Mouse (Mus musculus) left cerebral cortex, postnatal 14 days (tissue): ENCODE results near the gene Slit1. TPM values are rescaled to one million over a fixed set of nuclear protein-coding genes. Genes with fewer than 3 reads are reported as not detected.

ENCODE experiments used
- DNase-seq, 2 experiments: peaks; one replicate each; pipeline ENCODE4 v3.0.0; 2021 to 2022; ENCODE audit warnings: low spot score in 2 of 2, mixed read lengths in 1 of 2
- intact Hi-C: fragments of 180-260 bp; cut with DNase I; formaldehyde crosslinking; loops from one replicate; pipeline ENCODE4 v1.15.1; 2025
- total RNA-seq, 2 experiments: library from RNA; stranded (reverse); gene quantifications; 2 replicates each; pipeline ENCODE4 v1.2.3; 2021

Gene Slit1
- total RNA-seq, 2 experiments from 2014 or later, result 40.9 to 55.5 TPM

DNA sequence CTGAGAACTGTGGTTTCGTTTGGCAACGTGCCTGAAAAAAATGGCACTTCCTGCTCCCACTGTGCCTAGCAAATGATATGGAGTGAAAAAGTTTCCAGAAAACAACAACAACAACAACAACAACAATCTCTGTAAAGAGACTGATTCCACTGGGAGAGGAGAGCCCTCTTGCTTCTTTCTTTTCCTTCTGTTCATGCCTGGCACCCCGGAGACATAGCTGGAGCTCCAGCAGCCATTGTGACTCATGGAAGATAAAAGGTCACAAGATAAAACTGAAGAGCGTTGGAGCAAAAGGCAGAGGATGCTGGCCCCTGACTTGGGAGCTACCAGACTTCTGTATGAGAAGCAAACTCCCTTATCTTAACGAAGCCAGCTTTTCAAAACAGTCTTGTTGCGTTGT, 75.9 kb downstream of the Slit1 start:
- intact Hi-C loops, result no loop called here
- DNase-seq, result no peak

DNA sequence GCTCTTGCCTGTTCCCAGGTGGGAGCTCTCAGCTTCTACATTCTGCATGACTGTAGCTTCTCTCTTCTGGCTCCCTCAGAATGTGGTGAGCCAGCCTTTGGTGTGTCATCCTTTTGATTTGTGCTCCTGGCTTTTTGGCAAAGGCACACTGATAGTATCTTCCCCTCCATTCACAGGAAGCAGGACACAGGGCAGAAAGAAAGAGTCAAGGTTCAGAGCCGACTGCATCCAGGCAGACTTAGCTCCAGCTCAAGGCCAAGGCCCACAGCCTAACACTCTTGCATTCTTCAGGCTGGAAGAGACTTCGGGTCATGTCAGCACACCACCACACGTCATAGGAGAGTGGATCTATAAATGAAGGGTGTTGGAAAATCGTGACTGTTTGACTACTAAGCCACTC, 77.5 kb downstream of the Slit1 start:
- intact Hi-C loops, result no loop called here
- DNase-seq, result no peak

DNA sequence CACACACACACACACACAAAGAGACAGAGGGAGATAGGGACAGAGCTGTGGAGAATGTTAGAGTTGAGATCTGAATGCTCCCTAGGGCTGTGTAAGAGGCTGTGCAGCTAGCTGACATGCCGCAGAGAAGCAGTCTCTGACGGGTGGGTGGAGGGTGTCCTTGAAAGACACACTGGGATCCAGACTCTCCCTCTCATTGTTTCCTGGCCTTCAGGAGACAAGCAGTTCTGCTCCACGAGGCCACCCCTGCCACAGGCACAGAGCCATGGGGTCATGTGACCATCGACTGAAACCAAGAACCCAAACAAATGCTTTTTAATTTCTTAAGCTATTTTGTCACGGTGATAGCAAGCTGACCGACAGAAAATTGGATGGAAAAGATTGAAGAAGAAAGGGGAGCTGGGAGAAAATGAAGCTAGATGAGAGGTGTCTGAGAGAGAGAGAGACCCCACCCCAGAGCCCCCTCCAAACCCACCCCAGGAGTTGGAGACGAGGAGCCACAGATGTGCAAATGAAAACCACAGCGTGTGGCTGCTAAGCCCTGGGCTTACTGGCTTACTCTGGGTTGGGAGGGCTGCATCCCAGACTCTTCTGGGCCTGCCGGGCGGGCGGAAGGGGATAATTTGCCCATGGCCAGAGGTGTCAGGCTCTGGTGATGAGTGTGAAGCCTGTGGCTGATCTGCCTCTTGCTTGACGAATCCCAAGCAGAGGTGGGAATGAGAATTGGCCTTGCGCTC, 79.8 kb downstream of the Slit1 start:
- no peak for DNase-seq
- intact Hi-C loops, result no loop called here

DNA sequence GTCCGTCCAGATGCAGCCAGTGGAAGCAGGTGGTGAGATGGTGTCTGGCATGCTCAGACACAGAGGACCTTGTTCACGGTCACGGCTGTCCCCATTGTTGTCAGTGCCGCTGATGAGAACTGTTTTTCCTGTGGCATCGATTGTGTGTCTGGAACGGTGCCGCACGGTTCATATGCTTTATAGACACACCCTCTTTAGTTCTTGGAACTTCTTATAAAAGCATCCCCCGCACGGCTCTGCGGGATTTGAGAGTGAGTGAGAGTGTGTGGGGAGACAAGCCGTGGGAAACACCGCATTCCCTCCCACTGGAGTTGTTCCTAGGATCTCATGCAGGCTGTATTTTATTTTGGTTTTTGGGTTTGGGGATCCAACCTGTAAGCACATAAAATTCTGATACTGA, 82.0 kb downstream of the Slit1 start:
- intact Hi-C loops, result no loop called here
- peak; percentile 58 to 64 for DNase-seq

- DNase-seq, result no peak
- intact Hi-C loops, result no loop called here
Observed at GRCm38 (mm10) chr19:41660999-41661374, 82.5 kb downstream of the Slit1 start.

DNA sequence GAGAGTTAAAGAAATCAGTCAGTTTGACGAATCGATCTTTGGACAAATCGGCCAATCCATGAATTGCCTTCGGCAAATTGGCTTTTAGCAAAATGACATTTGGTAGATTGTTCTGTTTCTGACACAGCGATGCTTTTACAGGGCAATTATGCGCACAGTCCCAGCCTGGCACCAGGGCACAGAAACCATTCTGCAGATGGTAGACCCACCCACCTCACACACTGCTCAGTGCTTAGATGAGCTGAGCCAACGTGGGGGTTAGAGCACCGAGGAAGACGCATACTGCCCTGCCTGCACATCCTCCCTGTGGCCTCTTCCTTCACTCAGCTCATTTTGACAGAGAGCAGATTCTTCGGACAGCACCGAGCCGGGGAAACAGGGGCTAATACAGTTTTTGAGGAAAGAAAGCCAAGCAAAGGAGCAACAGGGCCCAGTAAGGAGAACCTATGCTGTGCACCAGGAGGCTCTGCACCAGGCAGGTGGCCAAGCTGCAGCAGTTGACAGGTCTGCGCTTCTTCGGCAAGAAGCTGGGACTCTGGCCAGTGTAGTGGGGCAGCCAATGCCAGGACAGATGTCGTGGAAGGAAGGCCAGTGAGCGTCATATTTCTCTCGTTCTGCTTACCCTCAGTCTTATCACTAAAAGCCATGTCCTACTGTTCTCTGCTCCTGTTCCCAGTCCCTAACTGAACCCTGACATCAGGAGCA, 83.0 kb downstream of the Slit1 start:
- intact Hi-C loops, result no loop called here
- DNase-seq, result peak; percentile 50 to 57

GRCm38 (mm10) chr19:41657446-41657845, 86.0 kb downstream of the Slit1 start:
- DNase-seq, result no peak
- intact Hi-C loops, result loop anchor here (5.0 kb wide), 2 partner anchors 40 to 85 kb away; partner anchors contain the start of gene Slit1

DNA sequence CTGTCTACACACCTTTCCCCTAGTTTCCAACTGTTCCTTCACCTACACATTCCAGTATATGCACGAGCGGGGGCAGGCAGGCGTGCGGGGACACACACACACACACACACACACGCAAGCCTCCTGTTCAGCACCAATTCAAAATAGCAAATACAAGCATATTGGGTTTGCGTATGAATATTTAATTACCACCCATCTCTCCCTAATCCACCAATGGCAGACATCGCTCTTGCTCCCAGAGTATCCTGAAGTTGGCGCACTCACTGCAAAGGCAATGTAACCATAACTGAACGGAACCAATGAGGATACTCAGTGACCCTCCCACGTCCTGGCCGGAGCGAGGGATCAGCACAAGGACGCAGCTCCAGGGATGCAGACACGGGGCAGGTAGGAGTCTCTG, 86.8 kb downstream of the Slit1 start:
- intact Hi-C loops, result loop anchor here (5.0 kb wide), 2 partner anchors 41 to 86 kb away; partner anchors contain the start of gene Slit1
- DNase-seq, result no peak

DNA sequence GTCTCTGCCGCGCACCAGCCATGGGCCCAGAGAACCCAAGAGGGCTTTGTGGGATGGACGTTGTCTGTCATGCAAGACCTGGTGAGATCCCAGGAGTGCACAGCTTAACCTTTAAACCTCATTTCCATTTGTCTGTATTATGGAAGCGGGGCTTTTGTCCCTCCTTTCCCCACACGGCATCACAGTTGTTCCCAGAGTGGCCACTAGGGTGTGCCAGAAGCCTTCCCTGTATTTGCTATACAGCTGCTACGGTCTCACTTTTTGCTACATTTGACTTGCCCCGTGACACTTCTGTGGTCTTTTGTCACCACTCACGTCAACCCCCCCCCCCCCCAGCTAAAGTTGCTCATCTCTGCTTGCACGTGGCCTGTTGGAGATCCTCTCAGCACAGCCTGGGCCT, 87.5 kb downstream of the Slit1 start:
- intact Hi-C loops, result loop anchor here (5.0 kb wide), 2 partner anchors 41 to 86 kb away; partner anchors contain the start of gene Slit1
- peak; percentile 76 to 86 for DNase-seq

- no peak for DNase-seq
- intact Hi-C loops, result loop anchor here (5.0 kb wide), 2 partner anchors 42 to 87 kb away; partner anchors contain the start of gene Slit1
Observed at GRCm38 (mm10) chr19:41655089-41655783, 88.2 kb downstream of the Slit1 start.

DNA sequence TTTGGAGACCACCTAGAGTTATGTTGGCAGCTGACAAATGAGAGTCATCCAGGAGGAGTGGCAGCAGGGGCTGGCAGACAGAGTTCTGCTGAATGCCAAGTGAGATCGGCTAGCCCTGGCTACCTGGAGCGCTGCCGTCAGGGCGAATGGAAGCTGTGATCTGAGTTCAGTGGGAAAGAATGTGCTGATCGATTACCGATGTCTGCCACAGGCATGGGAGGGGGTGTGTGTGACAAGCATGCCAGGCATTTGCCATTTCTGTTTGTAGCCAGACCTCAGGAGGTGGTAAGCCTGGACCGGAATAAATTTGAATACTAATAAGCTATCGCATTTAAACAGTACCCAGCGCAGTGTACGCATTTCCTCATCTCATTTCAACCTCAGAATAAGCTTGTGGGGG, 91.5 kb downstream of the Slit1 start:
- DNase-seq, result no peak
- intact Hi-C loops, result no loop called here

GRCm38 (mm10) chr19:41649394-41649793, 94.1 kb downstream of the Slit1 start:
- DNase-seq, result no peak
- intact Hi-C loops, result loop anchor here (5.0 kb wide), 1 partner anchor 113 kb away; no protein-coding TSS in a partner anchor

GRCm38 (mm10) chr19:41646947-41647631, 96.4 kb downstream of the Slit1 start:
- intact Hi-C loops, result loop anchor here (5.0 kb wide), 1 partner anchor 115 kb away; no protein-coding TSS in a partner anchor
- peak; percentile 89 to 90 for DNase-seq

DNA sequence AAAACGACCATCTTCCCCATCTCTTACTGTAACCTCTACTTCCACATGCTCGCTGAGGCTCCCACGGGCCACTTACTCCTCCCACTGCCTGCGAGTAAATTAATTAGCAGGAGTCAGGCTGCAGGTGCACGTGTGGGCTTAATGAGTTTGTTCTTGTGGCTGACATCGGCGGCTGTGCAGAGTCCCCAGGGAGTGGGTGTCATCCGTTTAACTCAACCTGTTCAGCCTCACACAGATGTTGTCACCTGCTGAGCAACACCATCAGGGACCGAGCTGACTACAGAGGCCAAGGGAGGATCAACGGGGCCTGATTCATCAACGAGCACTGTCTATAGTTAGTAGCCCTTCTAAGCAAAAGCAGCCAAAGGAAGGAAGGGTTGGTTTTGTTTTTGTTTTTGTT, 100.5 kb downstream of the Slit1 start:
- no peak for DNase-seq
- intact Hi-C loops, result no loop called here

- intact Hi-C loops, result no loop called here
- no peak for DNase-seq
Observed at GRCm38 (mm10) chr19:41634999-41635398, 108.5 kb downstream of the Slit1 start.

GRCm38 (mm10) chr19:41634099-41634498, 109.4 kb downstream of the Slit1 start:
- no peak for DNase-seq
- intact Hi-C loops, result no loop called here

- DNase-seq, result peak; percentile 76 to 77
- intact Hi-C loops, result loop anchor here (5.0 to 10.0 kb wide), 2 partner anchors 133 to 315 kb away; no protein-coding TSS in a partner anchor
Observed at GRCm38 (mm10) chr19:41629532-41629931, 113.9 kb downstream of the Slit1 start.

GRCm38 (mm10) chr19:41628970-41629369, 114.5 kb downstream of the Slit1 start:
- intact Hi-C loops, result loop anchor here (5.0 to 10.0 kb wide), 2 partner anchors 133 to 314 kb away; no protein-coding TSS in a partner anchor

DNA sequence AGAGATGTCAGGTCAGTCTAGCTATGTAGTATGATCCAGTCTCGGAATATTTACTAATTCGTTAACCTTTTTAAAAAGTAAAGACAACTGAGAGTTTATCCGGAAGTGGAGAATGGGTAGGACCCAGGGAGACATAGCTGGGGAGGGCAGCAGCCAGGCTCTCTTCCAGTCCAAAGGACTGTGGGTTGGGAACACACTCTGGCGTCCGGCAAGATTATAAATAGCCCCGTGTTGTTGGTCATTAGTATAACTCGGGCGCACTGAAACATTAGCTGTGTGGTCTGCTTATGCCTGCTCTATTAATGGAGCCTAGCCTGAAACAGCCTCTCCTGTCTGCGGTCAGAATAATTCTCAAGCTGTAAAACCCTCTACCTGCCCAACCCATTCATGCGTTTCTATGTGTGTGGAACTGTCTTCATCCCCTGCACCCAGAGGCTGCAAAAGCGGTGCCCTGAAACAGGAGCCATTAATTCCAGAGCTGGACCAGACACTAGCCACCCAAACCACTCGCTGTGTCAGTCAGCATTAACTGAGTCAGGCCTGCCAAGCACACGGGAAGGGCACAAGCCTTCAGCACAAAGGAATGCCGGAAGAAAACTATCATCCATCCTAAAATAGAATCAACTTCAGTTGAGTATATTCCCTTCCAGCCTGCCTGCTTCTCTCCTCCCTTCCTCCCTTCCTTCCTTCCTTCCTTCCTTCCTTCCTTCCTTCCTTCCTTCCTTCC, 122.9 kb downstream of the Slit1 start:
- DNase-seq, result no peak
- intact Hi-C loops, result loop anchor here (10.0 kb wide), 1 partner anchor 306 kb away; no protein-coding TSS in a partner anchor

More at GRCm38 (mm10) chr19:41628970-41629369, 114.5 kb downstream of the Slit1 start:
- DNase-seq, result no peak
